Mouse (Mus musculus) embryonic facial prominence, embryonic 11.5 days (tissue): Measurements from ENCODE around the gene Prpf8. TPM values are rescaled to one million over a fixed set of nuclear protein-coding genes. Genes with fewer than 3 reads are reported as not detected.
"Not testable (repeated sequence)": the region's sequence is repeated elsewhere in the genome, so short reads cannot be mapped to it uniquely, and the experiment has no call there.

Source experiments
- ATAC-seq: fragments of 200-750 bp; cut with Nextera tagmentation; replicated peaks from 2 replicates; pipeline ENCODE4 v1.8.0; 2017; ENCODE audit warnings: low read depth; ENCODE audit not compliant: insufficient number of reproducible peaks, low FRiP score, low TSS enrichment
- DNase-seq: peaks from one replicate; pipeline ENCODE4 v3.0.0-alpha.2; 2015; ENCODE audit warnings: low spot score
- H3K27ac ChIP-seq: fragments of 300-500 bp; sonication (generic); replicated peaks from 2 replicates; pipeline ENCODE4 v1.5.1; 2014; ENCODE audit warnings: mild to moderate bottlenecking, low read depth, low read length, control low read depth
- H3K27me3 ChIP-seq: fragments of 300-500 bp; sonication (generic); 2 replicates; pipeline ENCODE4 v1.6.1; 2014; ENCODE audit warnings: mild to moderate bottlenecking, low read length, moderate library complexity, mixed read lengths; ENCODE audit not compliant: control insufficient read depth, insufficient read depth
- H3K36me3 ChIP-seq: fragments of 300-500 bp; sonication (generic); replicated peaks from 2 replicates; pipeline ENCODE4 v1.6.1; 2014; ENCODE audit warnings: low read depth, mild to moderate bottlenecking, low read length, moderate library complexity, mixed read lengths; ENCODE audit not compliant: control insufficient read depth, insufficient read depth
- H3K4me1 ChIP-seq: fragments of 300-500 bp; sonication (generic); 2 replicates; pipeline ENCODE4 v1.6.1; 2014; ENCODE audit warnings: low read length, mixed read lengths; ENCODE audit not compliant: control insufficient read depth, insufficient read depth
- H3K4me2 ChIP-seq: fragments of 300-500 bp; sonication (generic); 2 replicates; pipeline ENCODE4 v1.6.1; 2014; ENCODE audit warnings: low read depth, mild to moderate bottlenecking, control low read depth, low read length, moderate library complexity
- H3K4me3 ChIP-seq: fragments of 300-500 bp; sonication (generic); 2 replicates; pipeline ENCODE4 v1.5.1; 2014; ENCODE audit warnings: low read depth, low read length, control low read depth
- H3K9ac ChIP-seq: fragments of 300-500 bp; sonication (generic); replicated peaks from 2 replicates; pipeline ENCODE4 v1.6.1; 2014; ENCODE audit warnings: mild to moderate bottlenecking, control low read depth, low read length
- H3K9me3 ChIP-seq: fragments of 300-500 bp; sonication (generic); replicated peaks from 2 replicates; pipeline ENCODE4 v1.6.1; 2016; ENCODE audit warnings: mild to moderate bottlenecking, low read length, inconsistent platforms, mixed read lengths; ENCODE audit not compliant: control insufficient read depth
- WGBS: fragments of 180-500 bp; shearing (Covaris S2); extraction: QIAGEN DNeasy Blood & Tissue Kit; methylation state at CpG from one replicate; pipeline ENCODE4 v1.1.7; 2014; 5-methylcytosine and 5-hydroxymethylcytosine counted together
- polyA plus RNA-seq: library from polyadenylated mRNA; unstranded; fragments of >200 nt; fragmentation: Nextera tagmentation; extraction: Ambion mirVana; gene quantifications from 2 replicates; pipeline ENCODE4 v1.2.1, GENCODE M21; 2014

Prpf8 gene
- polyA plus RNA-seq, 1 experiment from 2014 or later = 103 TPM

DNA sequence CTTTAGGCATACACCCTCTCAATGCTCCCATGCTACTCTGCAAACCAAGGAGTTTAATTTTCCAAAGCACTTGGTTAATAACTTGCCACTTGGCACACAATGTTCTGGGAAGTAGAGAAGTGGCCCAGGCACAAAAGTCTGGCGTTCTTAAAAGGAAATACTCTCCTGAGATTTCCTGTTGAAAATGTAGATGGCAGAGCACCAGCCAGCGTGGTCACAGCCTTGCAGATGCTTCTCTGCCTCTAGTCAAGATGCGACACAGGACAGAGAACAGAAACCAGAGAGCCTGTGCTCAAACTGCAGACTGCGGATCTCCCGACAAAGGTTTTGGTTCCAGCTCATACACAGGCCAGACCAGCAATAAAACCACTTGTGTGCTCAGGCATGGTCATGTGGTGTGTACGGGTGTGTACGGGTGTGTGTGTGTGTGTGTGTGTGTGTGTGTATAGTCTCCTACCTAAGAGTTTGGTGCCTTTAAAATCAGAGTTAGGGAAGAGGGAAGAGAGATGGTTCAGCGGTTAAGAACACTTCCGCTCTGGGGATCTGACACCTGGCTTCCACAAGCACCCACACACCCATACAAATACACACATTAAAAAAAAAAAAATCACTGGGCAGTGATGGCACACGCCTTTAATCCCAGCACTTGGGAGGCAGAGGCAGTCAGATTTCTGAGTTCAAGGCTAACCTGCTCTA, 31.4 kb upstream of the Prpf8 start:
- Histone ChIP-seq H3K4me2 (peak overlapping the region; percentile 99), H3K36me3 (no peaks in the 10 kb centered on the region), H3K4me3 (peak overlapping the region; percentile 52), H3K9ac (peak overlapping the region; percentile 46), H3K4me1 (peaks cover 7% of the 10 kb centered on the region; the same call in 1 of the 2 replicates), H3K27me3 (no peaks in the 10 kb centered on the region), H3K9me3 (no peaks in the 10 kb centered on the region), H3K27ac (no peak overlapping the region)
- ATAC-seq (no peak), DNase-seq (no peak)
- 82% methylated on average over 10 of the region's 10 CpGs for whole genome bisulfite sequencing

DNA sequence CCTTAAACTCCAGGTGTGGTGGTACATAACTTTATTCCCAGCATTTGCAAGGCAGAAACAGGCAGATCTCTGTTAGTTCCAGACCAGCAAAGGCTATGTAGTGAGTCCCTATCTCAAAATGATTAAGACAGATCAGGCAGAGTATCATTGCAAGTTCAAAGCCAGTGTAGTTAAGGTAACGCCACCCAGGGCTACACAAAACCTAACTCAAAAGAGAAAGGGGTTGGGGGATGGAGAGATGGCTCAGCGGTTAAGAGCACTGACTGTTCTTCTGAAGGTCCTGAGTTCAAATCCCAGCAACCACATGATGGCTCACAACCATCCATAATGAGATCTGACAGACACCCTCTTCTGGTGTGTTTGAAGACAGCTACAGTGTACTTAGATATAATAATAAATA, 30.6 kb upstream of the Prpf8 start:
- not testable (repeated sequence) for H3K4me1 ChIP-seq, H3K27ac ChIP-seq, H3K36me3 ChIP-seq, H3K4me2 ChIP-seq, H3K9me3 ChIP-seq, ATAC-seq, H3K27me3 ChIP-seq, DNase-seq, H3K9ac ChIP-seq, H3K4me3 ChIP-seq
- WGBS = 90% methylated on average over 2 of the region's 2 CpGs

GRCm38 (mm10) chr11:75456440-75456871, 30.2 kb upstream of the Prpf8 start:
- 88% methylated on average over 7 of the region's 7 CpGs for WGBS
- Histone ChIP-seq H3K4me2 (no peak overlapping the region), H3K36me3 (no peaks in the 10 kb centered on the region), H3K27ac (no peak overlapping the region), H3K9me3 (no peaks in the 10 kb centered on the region), H3K4me1 (peaks cover 8% of the 10 kb centered on the region; the same call in 1 of the 2 replicates), H3K4me3 (no peak overlapping the region), H3K9ac (no peak overlapping the region), H3K27me3 (no peaks in the 10 kb centered on the region)
- no peak for ATAC-seq
- no peak for DNase-seq

GRCm38 (mm10) chr11:75458169-75458568, 28.4 kb upstream of the Prpf8 start:
- ATAC-seq (no peak), DNase-seq (peak; percentile 60)
- no peaks in the 10 kb centered on the region for H3K36me3 ChIP-seq
- no peak overlapping the region for H3K27ac ChIP-seq
- no peaks in the 10 kb centered on the region for H3K27me3 ChIP-seq
- no peak overlapping the region for H3K4me2 ChIP-seq
- H3K9ac ChIP-seq = no peak overlapping the region
- H3K9me3 ChIP-seq = no peaks in the 10 kb centered on the region
- H3K4me3 ChIP-seq = no peak overlapping the region
- peaks cover 11% of the 10 kb centered on the region; the same call in 1 of the 2 replicates for H3K4me1 ChIP-seq
- WGBS = 18% methylated on average over 3 of the region's 3 CpGs

DNA sequence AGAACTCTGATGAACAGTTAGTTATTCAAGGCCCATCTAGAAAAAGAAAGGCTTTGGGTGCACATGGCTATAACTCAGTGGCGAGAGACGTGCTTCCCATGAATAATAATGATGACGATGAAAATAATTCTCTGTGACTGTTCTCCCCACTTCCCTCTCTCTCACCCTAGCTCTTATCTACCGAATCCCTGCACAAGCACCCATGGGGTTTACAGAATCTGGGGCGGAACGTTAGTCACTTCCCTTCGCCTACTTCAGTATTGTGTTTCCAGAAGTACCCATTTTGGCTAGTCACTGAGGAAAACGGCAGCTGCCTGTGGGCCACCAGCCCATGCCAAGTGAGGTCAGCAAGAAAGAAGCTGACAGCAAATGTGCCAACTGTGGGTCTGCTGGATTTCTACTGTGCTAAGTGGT, 28.0 kb upstream of the Prpf8 start:
- ATAC-seq (no peak), DNase-seq (no peak)
- Histone ChIP-seq H3K4me1 (peaks cover 11% of the 10 kb centered on the region; the same call in 1 of the 2 replicates), H3K27ac (no peak overlapping the region), H3K9ac (no peak overlapping the region), H3K36me3 (no peaks in the 10 kb centered on the region), H3K4me2 (no peak overlapping the region), H3K4me3 (no peak overlapping the region), H3K9me3 (no peaks in the 10 kb centered on the region), H3K27me3 (no peaks in the 10 kb centered on the region)
- WGBS = 80% methylated on average over 8 of the region's 8 CpGs

GRCm38 (mm10) chr11:75459141-75459711, 27.4 kb upstream of the Prpf8 start:
- no peak overlapping the region for H3K27ac ChIP-seq
- no peak overlapping the region for H3K4me2 ChIP-seq
- H3K4me1 ChIP-seq = peaks cover 6% of the 10 kb centered on the region; the same call in 1 of the 2 replicates
- no peak for DNase-seq
- H3K27me3 ChIP-seq = no peaks in the 10 kb centered on the region
- WGBS = 77% methylated on average over 5 of the region's 5 CpGs
- no peaks in the 10 kb centered on the region for H3K36me3 ChIP-seq
- H3K9me3 ChIP-seq = no peaks in the 10 kb centered on the region
- ATAC-seq = no peak
- H3K4me3 ChIP-seq = no peak overlapping the region
- no peak overlapping the region; the same call in 1 of the 2 replicates for H3K9ac ChIP-seq

GRCm38 (mm10) chr11:75459751-75460102, 26.9 kb upstream of the Prpf8 start:
- peak overlapping the region; percentile 72 for H3K4me2 ChIP-seq
- H3K36me3 ChIP-seq = no peaks in the 10 kb centered on the region
- no peaks in the 10 kb centered on the region for H3K9me3 ChIP-seq
- no peak overlapping the region; the same call in 1 of the 2 replicates for H3K9ac ChIP-seq
- peak overlapping the region; percentile 78; the same call in 1 of the 2 replicates for H3K27ac ChIP-seq
- 0 out of 2 replicates have a peak overlapping the region, but pooled peaks have one; percentile 41 for H3K4me3 ChIP-seq
- ATAC-seq (no peak), DNase-seq (no peak)
- H3K27me3 ChIP-seq = no peaks in the 10 kb centered on the region
- WGBS = 28% methylated on average over 5 of the region's 5 CpGs
- peaks cover 6% of the 10 kb centered on the region; the same call in 1 of the 2 replicates for H3K4me1 ChIP-seq
